1 mouse cellular context compared by ENCODE assay signal in the genomic region with DNA sequence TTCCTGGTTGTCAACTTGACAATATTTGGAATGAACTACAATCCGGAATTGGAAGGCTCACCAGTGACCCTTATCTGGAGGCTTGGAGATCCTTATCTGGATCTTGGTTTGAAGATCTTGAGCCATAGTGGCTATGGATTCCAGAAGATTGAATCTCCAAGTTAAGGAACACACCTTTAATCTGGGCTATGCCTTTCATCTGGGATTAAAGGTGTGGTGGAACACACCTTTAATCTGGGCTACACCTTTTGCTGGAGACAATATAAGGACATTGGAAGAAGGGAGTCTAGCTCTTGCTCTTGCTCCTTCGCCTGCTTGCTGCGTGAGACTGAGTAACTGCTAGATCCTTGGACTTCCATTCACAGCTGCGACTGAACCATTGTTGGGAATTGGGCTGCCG. TPM values are rescaled to one million over a fixed set of nuclear protein-coding genes. Genes with fewer than 3 reads are reported as not detected.
"Had no signal": no experiment of that assay in that cellular context is flagged by ENCODE, and none has a peak within 500 bp of the region (broad histone marks: within the 10 kb centered on the region; RNA-seq: fewer than 3 reads in every experiment).

TSS of gene Prr18 (plus strand) at position 301 of the 400 bp plus-strand sequence.

RNA-seq across cellular contexts. Expression of gene Prr18, which starts in this region (rescaled TPM):
- total RNA-seq: monocyte, adult 5-6 weeks had no signal
